ENCODE assay signal across 21 mouse cellular contexts in genomic region chr9:51931054-51931690, GRCm38 (mm10). TPM values are rescaled to one million over a fixed set of nuclear protein-coding genes. Genes with fewer than 3 reads are reported as not detected.
DNase-seq lines count a peak whose midpoint lies in the region; TF ChIP-seq lines count a peak whose summit lies in the region.
"Had no signal": no experiment of that assay in that cellular context is flagged by ENCODE, and none has a peak within 500 bp of the region (broad histone marks: within the 10 kb centered on the region; RNA-seq: fewer than 3 reads in every experiment).

No protein-coding gene starts in this region.

- no peak for DNase-seq in gastrocnemius, adult 2 months
- DNase-seq in gastrocnemius, adult 18-20 months (ENCODE audit: low spot score) = no peak
- DNase-seq in ovary, adult 18-20 months (ENCODE audit: low spot score) = peak; percentile 49
- DNase-seq in ovary, postnatal 14 days (ENCODE audit: low spot score) = no peak
- peak; percentile 73 for DNase-seq in NIH3T3 (ENCODE audit: low read depth)
- DNase-seq in gastrocnemius, postnatal 4 days (ENCODE audit: low spot score in 2 of 2) = no peak
- DNase-seq in frontal cortex, postnatal 14 days (ENCODE audit: low spot score in 2 of 2) = no peak
- DNase-seq: cerebellum, adult 2 months; gastrocnemius, postnatal 36 days; kidney, adult 11 months; right cerebral cortex, adult 18-20 months; thymus, postnatal 36 days had no signal

- intact Hi-C loops in gastrocnemius, adult 2 months (cut with DNase I) = no loop called here

- no peak for TF ChIP-seq CTCF in gastrocnemius, adult 2 months (IDR thresholded peaks at IDR 0.05)

- no peak overlapping the region for H3K4me3 ChIP-seq in gastrocnemius, adult 2 months
- H3K4me3 ChIP-seq: erythroblast, embryonic 14.5 days; forebrain, embryonic 13.5 days; hindbrain, embryonic 10.5 days; limb, embryonic 12.5 days; midbrain, embryonic 12.5 days had no signal

- peak overlapping the region; percentile 43; the same call in 1 of the 2 replicates for H3K27ac ChIP-seq in gastrocnemius, adult 2 months
- H3K27ac ChIP-seq: forebrain, embryonic 13.5 days; hindbrain, embryonic 10.5 days; hindbrain, postnatal 0 days; kidney, postnatal 0 days; limb, embryonic 12.5 days; liver, embryonic 14.5 days; midbrain, embryonic 12.5 days had no signal

RNA-seq across cellular contexts. Expression of gene Fdx1, which starts 32.2 kb away (rescaled TPM):
- 10 to 100 TPM; 37.0 to 47.5 TPM for total RNA-seq in gastrocnemius, adult 2 months (2021)
- 10 to 100 TPM; 34.0 to 49.2 TPM for total RNA-seq in gastrocnemius, adult 18-20 months (2021)
- 10 to 100 TPM; 40.8 to 41.2 TPM for total RNA-seq in gastrocnemius, postnatal 4 days (2021)
- total RNA-seq: monocyte, adult 5-6 weeks had no signal

Comparison
In these comparisons a context has a peak if more than half of its experiments do, and no peak if none do; other contexts are left out.
1. DNase-seq: peak in ovary, adult 18-20 months (single experiment) and NIH3T3 (single experiment); none in gastrocnemius, adult 2 months (single experiment), gastrocnemius, adult 18-20 months (single experiment), ovary, postnatal 14 days (single experiment), gastrocnemius, postnatal 4 days (0 of 2) and frontal cortex, postnatal 14 days (0 of 2).